Mouse (Mus musculus) heart, postnatal 25 days (tissue): ENCODE results near the gene Tcf12. TPM values are rescaled to one million over a fixed set of nuclear protein-coding genes. Genes with fewer than 3 reads are reported as not detected.

Experiments
- DNase-seq: peaks from one replicate; pipeline ENCODE4 v3.0.0; 2022; ENCODE audit warnings: low spot score
- intact Hi-C: fragments of 180-260 bp; cut with DNase I; formaldehyde crosslinking; loops from one replicate; pipeline ENCODE4 v1.15.1; 2025
- total RNA-seq, 2 experiments: library from RNA; stranded (reverse); gene quantifications; 2 replicates each; pipeline ENCODE4 v1.2.3; 2021

Gene Tcf12
- total RNA-seq, 2 experiments from 2014 or later, result 30.5 to 38.1 TPM

DNA sequence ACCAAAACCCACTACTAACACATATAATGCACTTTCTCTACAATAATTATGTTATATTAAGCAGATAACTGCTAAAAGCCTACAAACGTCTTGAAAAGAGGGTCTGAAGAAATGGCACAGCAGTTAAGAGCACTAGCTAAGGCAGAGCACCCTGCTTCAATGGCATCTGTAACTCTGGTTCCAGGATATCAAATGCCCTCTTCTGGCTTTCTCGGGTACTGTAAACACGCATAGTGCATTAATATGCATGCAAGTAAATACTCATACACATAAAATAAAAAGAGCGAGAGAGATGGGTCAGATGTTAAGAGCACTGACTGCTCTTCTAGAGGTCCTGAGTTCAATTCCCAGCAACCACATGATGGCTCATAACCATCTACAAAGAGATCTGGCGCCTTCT is 17.0 kb downstream of the Tcf12 start:
- no peak for DNase-seq
- intact Hi-C loops, result no loop called here

DNA sequence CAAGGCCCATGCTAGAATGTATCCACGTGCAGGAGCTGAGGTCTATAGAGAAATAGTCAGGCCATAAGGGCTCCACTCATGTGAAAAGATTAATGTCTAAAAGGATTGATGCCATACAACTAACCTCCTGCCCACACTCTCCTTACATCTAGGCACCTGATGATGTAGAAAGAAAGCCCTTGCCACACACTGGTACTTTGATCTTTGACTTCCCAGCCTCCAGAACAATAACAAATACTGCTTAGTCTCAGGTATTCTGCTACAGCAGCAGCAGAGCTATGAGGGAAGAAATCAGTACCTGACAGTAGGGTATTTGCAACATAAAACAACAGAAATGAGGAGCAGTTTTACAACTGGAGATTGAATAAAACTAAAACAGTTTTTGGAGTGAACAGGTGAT is 19.5 kb downstream of the Tcf12 start:
- intact Hi-C loops, result no loop called here
- DNase-seq, result no peak

DNA sequence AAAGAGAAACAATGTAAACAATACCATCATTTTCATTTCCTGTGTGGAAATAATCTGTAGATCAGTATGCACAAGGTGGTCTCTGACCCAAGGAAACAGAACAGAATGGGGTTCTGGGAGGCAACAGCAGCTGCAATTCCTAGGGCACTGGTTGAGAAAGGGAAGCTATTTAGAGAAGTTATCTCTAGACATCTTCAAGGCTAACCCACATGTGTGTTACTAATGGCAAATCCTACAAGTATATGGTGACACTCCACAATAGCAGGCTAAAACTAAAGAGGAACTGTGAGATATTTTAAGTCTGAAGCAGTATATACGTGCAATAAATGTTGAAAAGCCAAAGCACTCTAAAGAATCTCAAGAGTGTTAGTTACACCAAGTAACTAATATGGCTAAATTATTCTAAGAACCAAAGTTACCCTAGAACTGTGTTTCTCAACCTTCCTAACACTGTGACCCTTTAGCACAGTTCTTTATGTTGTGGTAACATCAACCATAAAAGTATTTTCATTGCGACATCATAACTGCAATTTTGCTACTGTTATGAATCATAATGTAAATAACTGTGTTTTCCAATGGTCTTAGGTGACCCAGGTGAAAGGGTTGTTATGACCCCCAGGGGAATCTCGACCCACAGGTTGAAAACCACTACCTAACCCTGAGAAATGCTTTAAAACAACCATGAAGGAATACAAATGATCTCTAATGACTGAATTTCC is 22.6 kb downstream of the Tcf12 start:
- DNase-seq, result no peak
- intact Hi-C loops, result no loop called here

DNA sequence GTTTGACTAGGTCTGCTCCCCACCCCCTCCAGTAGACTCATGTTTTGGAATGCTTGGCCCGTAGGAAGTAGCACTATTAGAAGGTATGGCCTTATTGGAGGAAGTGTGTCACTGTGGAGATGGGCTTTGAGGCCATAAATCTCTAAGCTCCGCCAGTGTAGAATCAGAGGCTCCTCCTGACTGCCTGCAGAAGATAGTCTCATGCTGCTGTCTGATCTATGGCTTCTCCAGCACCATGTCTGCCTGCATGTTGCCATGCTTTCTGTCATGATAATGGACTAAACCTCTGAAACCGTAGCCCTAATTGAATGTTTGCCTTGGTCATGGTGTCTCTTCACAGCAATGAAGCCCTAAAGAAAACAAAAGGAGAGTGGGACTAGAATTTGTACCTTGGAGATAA is 26.7 kb downstream of the Tcf12 start:
- no peak for DNase-seq
- intact Hi-C loops, result no loop called here

DNA sequence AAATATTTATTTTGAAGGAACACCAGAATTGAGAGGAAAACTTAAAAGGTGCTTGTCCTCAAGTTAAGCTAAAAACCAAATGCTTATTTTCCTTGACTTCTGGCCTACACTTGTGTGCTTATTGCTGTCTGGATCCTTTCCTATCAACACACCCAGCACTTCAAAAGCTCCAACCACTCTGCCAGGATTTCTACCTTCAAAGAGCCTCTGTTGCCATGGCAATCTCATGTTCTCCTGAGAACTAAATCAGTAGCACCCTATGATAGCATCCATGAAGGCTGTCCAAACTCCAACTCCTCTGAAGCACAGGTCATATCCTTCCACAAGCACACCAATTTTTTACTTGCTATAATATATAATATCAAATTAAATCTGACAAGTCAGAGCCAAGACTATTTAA is 27.5 kb downstream of the Tcf12 start:
- intact Hi-C loops, result no loop called here
- DNase-seq, result peak; percentile 14

DNA sequence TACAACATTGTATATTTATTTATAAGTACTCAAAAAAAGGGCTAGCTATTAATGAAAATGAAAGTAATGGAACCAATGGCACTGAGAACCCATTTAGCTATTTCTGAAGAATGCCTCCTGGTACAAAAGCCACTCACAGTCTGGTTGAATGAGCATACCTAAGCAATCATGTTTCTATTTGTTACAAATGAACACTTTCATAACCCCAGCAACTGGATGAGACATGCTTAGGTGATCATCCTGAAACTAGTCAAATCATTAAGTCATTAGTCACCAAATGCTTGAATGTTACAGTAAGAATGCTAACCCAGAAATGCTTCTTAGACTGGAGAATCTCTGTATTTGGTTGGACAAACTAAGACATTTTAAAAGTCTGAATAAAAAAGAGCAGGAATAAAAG is 35.5 kb downstream of the Tcf12 start:
- DNase-seq, result no peak
- intact Hi-C loops, result no loop called here

DNA sequence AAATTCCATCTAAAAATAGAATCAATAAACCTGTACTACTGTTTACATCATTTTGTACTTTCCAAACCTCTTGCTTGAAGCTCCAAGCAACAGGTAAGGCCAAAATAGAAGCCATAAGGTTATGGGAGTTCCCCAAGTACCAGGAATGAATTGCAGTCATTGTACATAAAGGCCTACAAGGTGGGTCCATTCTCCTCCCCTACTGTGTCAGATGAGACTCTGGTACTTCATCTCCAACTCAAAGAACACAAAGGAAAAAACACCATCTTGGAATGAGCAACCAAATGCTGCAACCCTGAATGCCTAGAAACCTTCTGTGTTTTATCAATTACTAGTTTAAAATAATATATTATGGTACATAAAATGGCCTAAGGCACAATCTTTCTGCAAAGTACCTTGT is 45.5 kb downstream of the Tcf12 start:
- no peak for DNase-seq
- intact Hi-C loops, result no loop called here

DNA sequence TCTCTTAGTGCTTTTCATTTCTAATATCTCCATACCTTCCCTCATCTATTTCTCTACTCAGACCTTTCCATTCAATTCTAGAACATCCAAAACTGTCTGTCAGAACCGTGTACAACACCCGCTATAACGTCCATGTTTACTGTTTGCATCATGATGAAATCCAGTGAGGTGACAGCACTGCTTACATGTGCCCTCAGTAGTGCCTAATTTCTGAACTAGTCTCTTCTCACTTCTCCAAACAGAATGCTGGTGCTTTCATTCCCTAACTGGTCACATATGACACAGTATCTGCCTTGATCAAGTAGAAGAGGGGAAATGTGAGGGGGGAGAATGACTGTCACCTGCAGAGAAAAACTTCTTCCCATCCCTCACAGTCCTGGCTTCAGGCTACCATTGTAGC is 58.5 kb downstream of the Tcf12 start:
- DNase-seq, result no peak
- intact Hi-C loops, result no loop called here

DNA sequence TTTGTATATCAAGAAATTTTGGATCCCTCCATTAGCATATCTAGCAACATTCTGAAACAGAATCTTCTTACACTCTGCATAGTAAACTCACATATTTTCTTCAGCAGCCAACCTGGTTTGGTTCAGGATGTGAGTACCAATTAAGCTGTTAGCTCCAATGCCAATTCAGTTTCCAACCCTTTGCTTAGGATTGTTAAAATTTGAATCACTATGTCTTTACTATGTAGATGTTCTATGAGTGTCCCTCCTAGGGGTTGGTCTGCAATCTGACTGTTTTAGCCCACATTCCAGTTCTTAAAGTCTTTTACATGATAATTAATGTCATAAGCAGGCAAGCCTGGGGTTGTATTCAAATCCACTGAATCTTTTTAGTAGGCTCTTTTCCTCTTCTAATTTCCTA is 71.5 kb downstream of the Tcf12 start:
- intact Hi-C loops, result no loop called here
- DNase-seq, result no peak

DNA sequence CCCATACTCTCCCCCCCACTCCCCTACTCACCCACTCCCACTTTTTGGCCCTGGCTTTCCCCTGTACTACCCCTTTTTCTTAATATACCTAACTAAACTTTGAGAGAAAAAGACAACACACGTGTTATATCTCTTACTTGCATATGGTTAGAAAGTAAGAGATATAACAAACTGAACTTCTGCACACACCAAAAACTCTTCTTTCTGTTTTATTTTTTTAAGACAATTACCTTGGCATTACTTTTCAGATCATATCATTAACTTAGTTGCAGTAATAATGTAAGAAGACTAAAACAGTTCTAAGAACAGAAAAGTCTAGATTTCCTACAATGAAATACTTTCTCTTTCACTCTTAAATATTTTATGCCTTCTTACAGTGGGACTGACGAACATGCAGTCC is 72.3 kb downstream of the Tcf12 start:
- DNase-seq, result no peak
- intact Hi-C loops, result no loop called here

DNA sequence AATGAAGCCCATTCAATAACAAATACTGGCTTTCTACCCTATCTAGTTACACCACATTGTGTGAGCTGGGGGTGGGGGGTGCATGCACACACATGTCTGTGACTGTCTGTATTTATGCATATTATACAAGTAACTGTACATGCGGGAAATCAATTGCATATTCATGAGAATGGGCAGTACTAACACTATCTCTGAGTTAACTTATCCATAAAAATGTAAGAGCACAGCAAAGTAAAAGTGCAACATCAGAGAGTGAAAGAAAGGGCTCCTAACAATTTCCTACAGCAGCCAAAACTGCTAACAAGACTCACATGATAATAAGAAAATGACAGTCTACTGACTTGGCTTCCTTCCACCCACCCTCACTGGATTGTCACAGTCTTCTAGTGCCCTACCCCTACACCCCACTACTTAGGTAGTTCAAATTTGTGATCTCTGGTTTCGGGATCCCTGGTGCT is 74.6 kb downstream of the Tcf12 start:
- intact Hi-C loops, result no loop called here
- no peak for DNase-seq

DNA sequence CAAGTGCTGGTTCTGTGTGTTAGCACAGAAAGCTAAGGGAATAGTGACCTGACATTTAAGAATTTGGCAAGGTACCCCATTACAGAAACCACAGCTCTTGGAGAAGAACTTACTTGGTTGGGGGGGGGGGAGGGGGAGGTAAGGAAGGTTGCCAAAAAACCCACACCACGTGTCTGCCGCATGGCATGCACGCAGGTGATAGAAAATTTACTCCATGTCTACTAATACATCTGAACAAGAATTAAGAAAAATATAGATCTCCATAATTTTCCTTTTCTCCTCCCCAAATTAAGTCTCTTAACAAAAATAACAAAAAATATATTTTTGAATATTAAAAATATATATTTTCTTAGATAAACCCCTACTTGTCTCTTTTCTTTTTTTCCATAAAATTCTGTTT is 75.4 kb downstream of the Tcf12 start:
- intact Hi-C loops, result no loop called here
- DNase-seq, result no peak

DNA sequence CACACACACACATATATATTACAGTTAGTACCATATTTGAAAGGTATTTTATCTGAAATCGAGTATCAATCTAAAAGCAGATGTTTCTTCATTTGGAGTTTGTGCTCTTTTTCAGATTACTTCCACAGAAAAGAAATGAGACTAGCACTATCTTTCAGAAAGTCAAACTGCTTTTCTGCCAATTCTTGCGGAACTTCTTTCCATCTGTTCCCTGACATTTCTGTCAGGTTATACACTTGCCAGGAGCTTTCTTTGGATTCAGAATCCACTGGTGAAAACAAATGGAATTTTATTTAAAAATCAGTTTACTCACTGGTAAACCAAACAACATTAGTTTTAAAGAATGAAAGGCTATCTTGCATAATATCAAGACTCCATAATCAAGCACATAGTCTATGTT is 78.4 kb downstream of the Tcf12 start:
- intact Hi-C loops, result no loop called here
- no peak for DNase-seq

DNA sequence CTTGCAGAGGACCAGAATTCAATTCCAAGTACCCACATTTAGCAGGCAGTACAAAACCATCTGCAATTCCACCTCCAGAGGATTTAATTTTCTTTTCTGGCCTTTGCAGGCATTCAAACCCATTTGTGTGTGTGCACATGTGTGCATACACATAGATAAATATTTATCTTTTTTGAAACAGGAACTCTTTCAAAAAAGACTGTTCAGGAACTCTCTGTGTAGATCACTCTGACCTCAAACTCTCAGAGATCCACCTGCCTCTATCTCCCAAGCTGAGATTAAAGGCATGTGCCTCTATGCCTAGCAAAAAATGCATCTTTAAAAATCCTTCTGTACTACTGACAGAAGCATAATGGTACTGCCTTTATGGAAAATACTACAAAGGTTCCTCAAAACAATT is 81.4 kb downstream of the Tcf12 start:
- no peak for DNase-seq
- intact Hi-C loops, result no loop called here

DNA sequence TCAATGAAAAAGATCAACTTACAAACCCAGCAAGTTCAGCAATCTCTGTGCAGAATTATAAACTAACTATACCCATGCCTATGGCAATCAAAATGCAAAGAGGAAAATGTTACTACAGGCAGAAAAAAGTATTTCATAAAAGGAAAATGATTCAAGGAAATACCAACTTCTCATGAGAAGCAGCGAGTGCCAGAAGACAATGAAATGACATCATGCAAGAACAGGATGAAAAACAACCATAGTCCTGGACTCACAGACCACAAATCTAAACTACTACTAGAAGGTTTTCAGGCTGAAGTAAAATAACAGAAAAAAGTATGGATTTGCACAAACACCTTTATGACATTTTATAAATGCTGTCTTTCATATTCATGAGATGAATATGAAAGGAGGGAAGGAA is 82.1 kb downstream of the Tcf12 start:
- no peak for DNase-seq
- intact Hi-C loops, result no loop called here

DNA sequence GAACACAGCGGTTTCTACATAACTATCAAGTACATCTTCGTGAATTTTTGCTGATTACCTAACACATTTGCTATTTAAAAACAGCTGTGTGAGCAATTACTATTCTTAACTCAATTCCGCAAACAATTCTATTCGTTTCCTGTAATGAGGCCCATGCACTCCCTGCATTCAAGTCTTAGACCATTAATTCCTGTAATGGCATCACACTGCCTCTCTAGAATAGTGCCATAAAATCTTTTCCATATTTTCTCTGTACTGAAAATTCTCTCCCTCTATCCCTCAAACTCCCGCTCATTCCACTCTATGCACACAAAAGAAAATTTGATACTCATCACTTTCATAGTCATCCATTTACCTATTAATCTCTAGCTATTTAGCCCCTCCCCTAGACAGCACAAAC is 88.4 kb downstream of the Tcf12 start:
- intact Hi-C loops, result no loop called here

DNA sequence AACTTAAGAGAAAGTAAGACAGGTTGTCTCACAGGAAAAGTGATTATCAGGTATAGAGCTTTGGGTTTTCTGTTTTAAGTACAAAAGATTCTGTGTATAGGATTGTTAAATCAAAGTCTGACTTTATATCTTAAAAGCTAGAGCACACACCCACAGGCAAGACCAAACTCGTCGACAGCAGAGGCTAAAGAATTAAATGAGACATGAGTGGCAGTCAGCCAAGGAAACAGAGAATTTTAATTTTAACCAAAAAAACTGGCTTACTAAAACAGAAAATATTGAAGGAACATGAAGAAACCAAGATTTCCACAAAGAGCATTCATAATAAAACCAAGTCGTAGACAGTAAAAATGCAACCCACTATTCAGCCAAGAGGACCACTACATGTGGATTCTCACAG is 90.2 kb downstream of the Tcf12 start:
- intact Hi-C loops, result no loop called here

More for the DNA sequence above, 88.4 kb downstream of the Tcf12 start:
- DNase-seq, result no peak

DNA sequence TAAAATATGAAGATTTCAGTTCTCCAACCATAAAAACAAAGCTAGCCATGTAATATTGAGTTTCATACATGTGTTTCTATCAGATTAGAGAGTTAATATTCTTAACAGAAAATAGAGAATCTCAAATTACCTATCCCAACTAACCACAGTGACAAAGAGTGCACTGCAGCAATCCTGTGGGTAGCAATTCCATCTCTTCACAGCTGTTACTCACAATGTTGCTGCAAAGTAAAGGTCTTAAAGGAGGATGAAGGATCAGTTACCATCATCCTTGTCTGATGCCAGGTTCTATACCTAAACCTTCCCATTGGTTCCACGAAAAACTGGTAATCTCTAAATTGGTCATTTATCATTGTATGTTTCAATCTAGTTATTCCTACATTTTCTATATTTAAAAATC is 95.7 kb downstream of the Tcf12 start:
- no peak for DNase-seq
- intact Hi-C loops, result no loop called here

More for the DNA sequence above, 90.2 kb downstream of the Tcf12 start:
- DNase-seq, result no peak

DNA sequence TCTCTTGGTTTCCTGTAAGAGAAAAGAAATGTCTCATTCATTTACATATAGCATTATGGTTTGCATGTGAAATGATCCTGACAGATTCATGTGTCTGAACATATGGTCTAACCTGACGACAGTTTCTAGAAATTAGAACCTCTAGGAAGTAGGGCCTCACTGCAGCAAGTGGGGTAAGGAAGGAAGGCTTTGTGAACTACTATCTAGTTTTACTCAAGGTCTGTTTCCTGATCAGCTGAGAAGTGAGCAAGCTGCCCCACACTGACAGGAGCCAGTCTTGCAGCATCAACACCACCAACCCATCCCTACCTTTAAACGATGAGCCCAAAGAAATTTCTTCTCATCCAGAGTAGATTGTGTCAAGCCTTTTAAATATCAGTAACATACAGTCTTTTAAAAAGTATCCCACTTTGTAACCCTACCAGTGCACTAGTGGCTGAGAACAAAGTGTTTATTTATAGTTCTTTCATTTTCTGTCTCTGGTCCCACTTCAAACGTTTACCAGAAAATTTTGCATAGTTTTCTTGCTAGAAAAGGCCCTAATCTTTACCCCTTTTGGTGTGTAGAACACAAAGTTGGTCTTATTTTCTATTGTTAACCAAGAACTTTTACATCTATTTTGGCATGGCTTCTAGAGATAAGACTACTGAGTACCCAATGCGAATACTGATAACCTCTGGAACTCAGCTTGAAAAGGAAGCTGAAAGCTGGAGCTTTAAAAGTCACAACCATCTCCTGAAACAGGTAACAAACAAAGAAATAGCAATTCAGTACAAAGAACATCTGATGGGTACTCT is 96.9 kb downstream of the Tcf12 start:
- intact Hi-C loops, result no loop called here
- no peak for DNase-seq

DNA sequence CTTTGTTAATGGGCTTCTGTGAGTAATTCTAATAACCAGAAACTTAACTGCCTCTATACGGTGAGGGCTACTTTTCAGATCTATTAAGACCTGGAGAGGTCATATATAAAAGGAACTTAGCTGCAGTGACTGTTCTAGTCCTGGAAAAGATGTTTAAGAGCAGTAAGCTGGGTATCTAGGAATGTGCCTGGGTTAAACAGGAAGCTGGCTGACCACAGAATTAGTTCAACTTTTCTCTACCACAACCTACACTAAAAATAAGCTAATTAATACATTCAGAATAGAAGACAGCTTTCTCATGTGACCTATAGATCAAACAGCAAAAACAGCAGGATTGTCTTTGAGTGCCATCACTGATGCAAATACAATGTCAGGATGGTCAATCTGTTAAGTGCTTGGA is 98.1 kb downstream of the Tcf12 start:
- intact Hi-C loops, result no loop called here
- DNase-seq, result no peak

DNA sequence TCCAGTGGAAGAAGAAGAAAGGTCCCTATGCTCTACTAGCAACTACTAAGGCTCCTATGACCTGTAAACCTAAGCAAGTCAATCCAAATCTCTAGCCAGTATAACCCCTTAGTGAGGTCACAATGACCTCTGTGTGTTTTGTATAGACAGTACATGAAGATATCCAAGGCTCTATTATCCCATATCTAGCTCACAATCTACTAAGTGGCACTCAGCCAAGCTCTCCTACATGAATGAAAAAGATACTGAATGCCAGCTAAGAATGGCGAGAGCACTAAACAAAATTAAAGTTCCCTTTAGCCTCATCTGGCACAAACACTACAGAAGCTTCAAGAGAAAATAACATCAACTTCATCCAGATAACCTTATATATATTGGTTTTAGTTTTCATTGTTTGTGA is 103.0 kb downstream of the Tcf12 start:
- intact Hi-C loops, result no loop called here
- no peak for DNase-seq

DNA sequence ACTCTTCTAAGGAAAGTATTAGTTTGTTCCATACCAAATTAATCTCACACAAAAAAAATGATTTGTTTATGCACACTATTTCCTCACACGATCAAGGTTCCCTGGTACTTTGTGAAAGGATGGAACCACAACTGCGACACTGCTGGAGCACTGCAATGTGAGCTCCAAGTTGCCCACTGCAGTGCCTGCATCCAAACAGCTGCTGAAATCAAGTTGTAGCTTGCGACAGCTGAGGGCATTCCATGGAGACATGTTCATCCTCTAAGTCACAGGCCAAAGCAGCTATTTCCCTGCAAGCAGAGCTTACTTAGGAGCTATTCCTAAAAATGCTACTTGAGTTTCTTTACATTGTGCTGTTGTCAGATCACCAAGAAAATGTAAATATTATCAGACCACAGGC is 120.5 kb downstream of the Tcf12 start:
- intact Hi-C loops, result no loop called here
- DNase-seq, result no peak
